ENCODE assay signal across 9 mouse cellular contexts in genomic region chr7:73546561-73547510, GRCm38 (mm10). TPM values are rescaled to one million over a fixed set of nuclear protein-coding genes. Genes with fewer than 3 reads are reported as not detected.
DNase-seq lines count a peak whose midpoint lies in the region; ATAC-seq and TF ChIP-seq lines count a peak whose summit lies in the region.
"Had no signal": no experiment of that assay in that cellular context is flagged by ENCODE, and none has a peak within 500 bp of the region (broad histone marks: within the 10 kb centered on the region; RNA-seq: fewer than 3 reads in every experiment).

No protein-coding gene starts in this region.

- no peak for TF ChIP-seq RAD21 in MEL (IDR thresholded peaks at IDR 0.05; ENCODE audit: low read depth, low read length)

- H3K4me3 ChIP-seq in kidney, adult 2 months (ENCODE audit: insufficient read depth, low read depth, low read length): no peak overlapping the region
- H3K4me3 ChIP-seq in MEL (ENCODE audit: control insufficient read depth in 1 of 2, insufficient read depth in 1 of 2, low read depth in 2 of 2, low read length in 2 of 2): peak overlapping the region in 1 of 2 experiments; percentile 21; a peak in 2 of 4 replicates
- peak overlapping the region; percentile 19; the same call in 1 of the 2 replicates for H3K4me3 ChIP-seq in heart, embryonic 15.5 days

- no peak for TF ChIP-seq CTCF in kidney, adult 2 months (conservative IDR thresholded peaks at IDR 0.05; ENCODE audit: insufficient read depth, insufficient read length, low read depth, low read length)
- TF ChIP-seq CTCF in MEL (IDR thresholded peaks at IDR 0.05 in 2 of 3, conservative IDR thresholded peaks at IDR 0.05 in 1 of 3; ENCODE audit: control insufficient read depth in 1 of 3, insufficient read depth in 1 of 3, low read depth in 2 of 3, low read length in 3 of 3, poor library complexity in 1 of 3, severe bottlenecking in 1 of 3): no peak

- H3K4me2 ChIP-seq in heart, embryonic 15.5 days: peak overlapping the region; percentile 49

- H3K9ac ChIP-seq in MEL (ENCODE audit: control insufficient read depth, low read depth, low read length, poor library complexity, severe bottlenecking): peak overlapping the region; percentile 9; the same call in 1 of the 2 replicates
- no peak overlapping the region for H3K9ac ChIP-seq in heart, embryonic 15.5 days

- no peak for DNase-seq in kidney, adult 2 months
- DNase-seq in kidney, adult 8-10 months: no peak
- DNase-seq in MEL (ENCODE audit: low read depth, low spot score): peak; percentile 89
- DNase-seq in frontal cortex, postnatal 10 days (ENCODE audit: low spot score in 2 of 2): no peak
- no peak for DNase-seq in right cerebral cortex, postnatal 10 days (ENCODE audit: low spot score in 2 of 2)
- DNase-seq in layer of hippocampus, postnatal 25 days (ENCODE audit: extremely low spot score in 1 of 2, low spot score in 1 of 2): no peak
- DNase-seq: lung, postnatal 14 days had no signal

- TF ChIP-seq POLR2A in kidney, adult 2 months (IDR thresholded peaks at IDR 0.05; ENCODE audit: low read depth, low read length): no peak
- TF ChIP-seq POLR2A in MEL (IDR thresholded peaks at IDR 0.05; ENCODE audit: control insufficient read depth in 1 of 2, insufficient read depth in 1 of 2, low read depth in 1 of 2, low read length in 2 of 2, poor library complexity in 1 of 2): no peak; a peak in 1 of 4 replicates

- peaks cover 39% of the 10 kb centered on the region for H3K79me2 ChIP-seq in MEL (ENCODE audit: control insufficient read depth, insufficient read depth, low read length, poor library complexity)

- ATAC-seq in heart, embryonic 15.5 days (replicated peaks; ENCODE audit: insufficient number of reproducible peaks, insufficient read depth, low FRiP score, low read depth): no peak
- ATAC-seq in megakaryocyte-erythroid progenitor cell, adult 5-6 weeks (replicated peaks; ENCODE audit: low FRiP score, low TSS enrichment, poor library complexity, severe bottlenecking): peak; percentile 88

- peak overlapping the region; percentile 16; the same call in 1 of the 2 replicates for H3K27ac ChIP-seq in kidney, adult 2 months (ENCODE audit: insufficient read depth, low read depth, low read length)
- H3K27ac ChIP-seq in MEL (ENCODE audit: control insufficient read depth, low read depth, low read length): peak overlapping the region; percentile 65
- H3K27ac ChIP-seq in heart, embryonic 15.5 days: peak overlapping the region; percentile 66

- 32% methylated on average over 10 of the region's 10 CpGs for WGBS in kidney, adult 2 months
- 29% methylated on average over 10 of the region's 10 CpGs for WGBS in heart, embryonic 15.5 days

- TF ChIP-seq EP300 in MEL (IDR thresholded peaks at IDR 0.05; ENCODE audit: low read depth in 1 of 2, low read length in 2 of 2): no peak

- H3K27me3 ChIP-seq in kidney, adult 2 months (replicated peaks; ENCODE audit: control insufficient read depth, insufficient read depth, low read length): no peaks in the 10 kb centered on the region
- H3K27me3 ChIP-seq in MEL (ENCODE audit: control insufficient read depth in 1 of 2, insufficient read depth in 2 of 2, low read length in 2 of 2): no peaks in the 10 kb centered on the region
- H3K27me3 ChIP-seq in heart, embryonic 15.5 days: no peaks in the 10 kb centered on the region

- H3K36me3 ChIP-seq in kidney, adult 2 months (ENCODE audit: control insufficient read depth, insufficient read depth, low read length): peaks cover 17% of the 10 kb centered on the region
- peaks cover 50 to 66% of the 10 kb centered on the region in 2 experiments for H3K36me3 ChIP-seq in MEL (ENCODE audit: control insufficient read depth in 1 of 2, insufficient read depth in 2 of 2, low read length in 2 of 2)
- H3K36me3 ChIP-seq in heart, embryonic 15.5 days: peaks cover 37% of the 10 kb centered on the region

- H3K9me3 ChIP-seq in MEL (replicated peaks; ENCODE audit: insufficient read depth, low read length): no peaks in the 10 kb centered on the region
- H3K9me3 ChIP-seq in heart, embryonic 15.5 days (replicated peaks): no peaks in the 10 kb centered on the region

- peaks cover 14% of the 10 kb centered on the region for H3K4me1 ChIP-seq in kidney, adult 2 months (ENCODE audit: control insufficient read depth, insufficient read depth, low read length)
- peaks cover 17 to 21% of the 10 kb centered on the region in 2 experiments for H3K4me1 ChIP-seq in MEL (ENCODE audit: control insufficient read depth in 1 of 2, insufficient read depth in 2 of 2, low read length in 2 of 2)
- peaks cover 33% of the 10 kb centered on the region for H3K4me1 ChIP-seq in heart, embryonic 15.5 days (replicated peaks)

TF ChIP-seq in MEL, 35 proteins besides CTCF, POLR2A, EP300 and RAD21:
- no peak for TF ChIP-seq RCOR1 (IDR thresholded peaks at IDR 0.05; ENCODE audit: low read depth, low read length)
- TF ChIP-seq GATA1 (IDR thresholded peaks at IDR 0.05; ENCODE audit: low read depth, low read length): peak; percentile 91
- peak; percentile 91 for TF ChIP-seq TAL1 (IDR thresholded peaks at IDR 0.05; ENCODE audit: low read length)
- peak; percentile 37; the same call in 1 of the 2 replicates for TF ChIP-seq TBP (IDR thresholded peaks at IDR 0.05; ENCODE audit: low read depth, low read length)

RNA-seq across cellular contexts. Expression of gene Chd2, which starts 5.2 kb away (rescaled TPM):
- polyA plus RNA-seq in kidney, adult 2 months (2012; rRNA removed): 33.9 and 36.9 TPM in 2 replicates
- 9.9 and 16.9 TPM in 2 replicates for total RNA-seq in MEL (2012; rRNA removed)
- 100 to 1,000 TPM in 1 of 2 experiments, 10 to 100 TPM in 1; 21.4 to 275 TPM for polyA plus RNA-seq in MEL (2012; ENCODE audit: insufficient read depth in 1 of 2, insufficient read length in 2 of 2, low read depth in 1 of 2, low replicate concordance in 2 of 2, missing spikeins in 1 of 2)
- polyA plus RNA-seq in heart, embryonic 15.5 days (2015; fragmentation: Nextera tagmentation; extraction: Ambion mirVana): 41.2 and 42.9 TPM in 2 replicates
- 48.8 and 57.3 TPM in 2 replicates for total RNA-seq in megakaryocyte-erythroid progenitor cell, adult 5-6 weeks (2014; fragmentation: Nextera tagmentation)
- total RNA-seq in megakaryocyte-erythroid progenitor cell, adult 5-6 weeks (2017): 101 and 150 TPM in 2 replicates
- 10 to 100 TPM; 44.2 to 53.1 TPM for total RNA-seq in layer of hippocampus, postnatal 25 days (2021)

Comparison
In these comparisons a context has a peak if more than half of its experiments do, and no peak if none do; other contexts are left out.
1. H3K27ac ChIP-seq: peak in every context shown above with its lines; median percentile 66 in heart, embryonic 15.5 days; 65 in MEL; 16 in kidney, adult 2 months.